Mouse (Mus musculus) lung, postnatal 36 days (tissue): ENCODE results near the gene Fam174b.

Experiments used
- DNase-seq: peaks from one replicate; pipeline ENCODE4 v3.0.0; 2022; ENCODE audit warnings: mixed read lengths

Fam174b gene

DNA sequence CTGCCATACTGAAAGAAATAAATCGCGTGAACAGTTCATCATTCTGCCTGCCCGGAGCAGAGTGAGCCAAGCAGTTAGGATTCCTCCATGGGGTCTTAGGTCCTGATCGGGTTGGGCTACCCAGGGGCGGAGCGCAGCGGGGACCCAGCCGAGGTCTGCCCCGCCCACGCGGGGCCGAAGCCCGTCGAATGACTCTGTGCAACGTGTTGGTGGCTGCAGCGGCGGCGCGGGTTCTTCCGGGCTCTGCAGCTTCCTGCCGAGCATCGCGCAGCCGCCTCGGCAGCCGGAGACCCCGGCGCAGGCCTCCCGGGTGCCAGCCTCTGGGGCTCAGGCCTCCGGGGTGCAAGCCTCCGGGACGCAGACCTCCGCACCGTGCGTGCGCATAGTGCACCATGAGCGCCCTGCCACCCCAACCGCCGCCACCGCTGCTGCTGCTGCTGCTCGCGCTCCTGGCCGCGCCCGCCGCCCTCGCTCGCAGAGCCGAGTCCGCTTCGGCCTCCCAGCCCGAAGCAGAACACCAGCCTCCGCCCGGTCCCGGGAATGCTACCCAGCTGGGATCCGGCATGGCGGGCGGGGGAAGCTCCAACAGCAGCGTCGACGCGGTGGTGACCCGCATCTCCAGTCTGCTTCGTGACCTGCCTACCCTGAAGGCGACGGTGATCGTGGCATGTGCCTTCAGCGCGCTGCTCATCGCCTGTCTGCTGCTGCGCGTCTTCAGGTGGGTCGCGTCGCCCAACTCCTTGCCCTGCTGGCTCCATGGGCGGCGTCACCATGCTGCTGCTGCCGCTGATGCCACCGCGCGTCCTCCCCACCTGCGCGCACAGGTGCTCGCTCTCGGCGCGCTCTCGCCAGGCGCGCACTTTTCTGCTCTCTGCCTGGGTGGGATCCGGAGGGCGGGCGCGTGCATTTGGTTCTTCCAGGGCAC, at the start of gene Fam174b:
TSS of gene Fam174b (plus strand) at position 192 of the 925 bp plus-strand sequence.
- peak; percentile 78 for DNase-seq

DNA sequence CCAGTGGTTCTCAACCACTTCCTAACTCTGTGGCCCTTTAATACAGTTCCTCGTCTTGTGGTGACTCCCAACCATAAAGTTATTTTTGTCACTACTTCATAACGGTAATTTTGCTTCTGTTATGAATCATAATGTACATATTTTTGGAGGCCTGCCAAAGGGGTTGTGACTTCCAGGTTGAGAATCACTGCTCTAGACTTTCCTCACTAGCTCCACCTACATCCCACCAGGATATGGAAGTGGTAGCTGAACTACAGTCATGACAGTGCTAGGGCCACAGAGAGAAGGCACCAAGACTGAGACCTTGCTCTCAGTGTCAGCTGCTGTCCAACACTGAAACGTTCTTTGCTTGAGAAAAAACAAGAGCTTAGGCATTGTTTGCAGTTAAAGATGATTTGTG, 43.0 kb upstream of the Fam174b start:
- DNase-seq: no peak

DNA sequence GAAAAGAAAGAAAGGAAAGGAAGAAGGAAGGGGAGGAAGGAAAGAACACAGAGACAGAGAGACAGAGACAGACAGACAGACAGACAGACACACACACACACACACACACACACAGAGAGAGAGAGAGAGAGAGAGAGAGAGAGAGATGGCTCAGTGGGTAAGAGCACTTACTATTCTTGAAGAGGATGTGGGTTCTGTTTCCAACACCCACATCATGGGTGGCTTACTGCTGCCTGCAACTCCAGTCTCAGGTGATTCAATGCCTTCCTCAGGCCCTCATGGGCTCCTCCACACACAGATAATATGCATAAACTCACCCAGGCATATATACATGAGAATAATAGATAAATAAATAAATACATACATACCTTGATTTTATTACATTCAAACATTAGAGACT, 35.8 kb upstream of the Fam174b start:
- DNase-seq: no peak

GRCm38 (mm10) chr7:73713506-73713905, 26.6 kb upstream of the Fam174b start:
- no peak for DNase-seq

GRCm38 (mm10) chr7:73715928-73716749, 24.0 kb upstream of the Fam174b start:
- peak; percentile 67 for DNase-seq

- no peak for DNase-seq
Observed at GRCm38 (mm10) chr7:73716841-73717240, 23.3 kb upstream of the Fam174b start.

DNA sequence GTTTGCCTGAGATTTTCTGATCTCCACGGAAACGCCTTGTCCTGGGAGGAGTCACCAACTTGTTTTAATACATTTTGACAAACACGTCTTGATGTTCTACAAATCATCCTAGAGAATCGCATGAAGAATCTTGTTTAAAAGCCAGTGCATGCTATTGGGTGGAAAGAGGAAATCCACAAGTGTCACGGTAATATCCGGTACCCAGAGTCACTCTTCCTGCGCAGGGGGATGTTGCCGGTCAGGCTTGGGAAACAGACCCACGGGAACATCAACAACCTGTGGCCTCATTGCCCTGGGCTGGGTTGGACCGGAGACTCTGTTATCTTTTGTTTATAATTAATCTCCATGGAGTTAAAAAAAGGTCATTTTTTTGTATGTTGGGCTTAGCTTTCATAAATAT, 22.1 kb upstream of the Fam174b start:
- DNase-seq: peak; percentile 80

GRCm38 (mm10) chr7:73718497-73719007, 21.6 kb upstream of the Fam174b start:
- no peak for DNase-seq

DNA sequence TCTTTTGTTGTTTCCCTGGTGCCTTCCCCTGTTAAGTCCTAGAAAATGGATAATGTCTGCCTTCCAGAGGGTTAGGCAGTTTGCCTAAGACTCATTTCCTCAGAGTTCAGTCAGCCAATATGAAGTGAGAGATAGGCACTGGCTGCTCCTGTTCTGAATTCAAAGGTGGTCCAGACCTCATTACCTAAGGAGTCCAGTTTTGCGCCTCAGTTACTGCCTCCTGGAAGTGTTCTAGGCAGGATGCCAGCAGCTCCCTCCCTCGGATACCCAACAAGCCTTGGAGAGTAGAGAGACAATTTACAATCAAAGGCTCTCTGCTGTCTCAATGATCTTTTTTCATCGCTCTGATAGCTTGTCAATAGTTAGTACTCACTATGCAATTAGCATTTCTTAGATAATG, 19.1 kb upstream of the Fam174b start:
- peak; percentile 50 for DNase-seq

GRCm38 (mm10) chr7:73721764-73722163, 18.3 kb upstream of the Fam174b start:
- DNase-seq: no peak

DNA sequence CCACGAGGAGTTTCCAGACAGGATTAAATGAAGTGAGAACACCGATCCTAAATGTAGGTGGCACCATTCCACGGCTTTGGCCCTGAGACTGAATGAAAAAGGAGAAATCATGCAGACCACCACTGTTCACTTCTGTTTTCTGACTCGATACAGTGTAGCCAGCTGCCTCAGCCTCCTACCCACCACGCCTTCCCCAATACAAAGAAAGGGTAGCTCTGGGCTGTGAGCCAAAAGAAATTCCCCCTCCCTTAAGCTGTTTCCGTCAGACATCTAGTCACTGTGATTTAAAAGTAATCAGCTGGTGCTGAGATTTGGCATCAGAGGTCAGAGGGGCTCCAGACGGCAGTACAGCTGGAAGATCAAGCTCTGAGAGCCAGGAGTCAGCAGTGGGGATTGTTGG, 10.2 kb upstream of the Fam174b start:
- DNase-seq: no peak

DNA sequence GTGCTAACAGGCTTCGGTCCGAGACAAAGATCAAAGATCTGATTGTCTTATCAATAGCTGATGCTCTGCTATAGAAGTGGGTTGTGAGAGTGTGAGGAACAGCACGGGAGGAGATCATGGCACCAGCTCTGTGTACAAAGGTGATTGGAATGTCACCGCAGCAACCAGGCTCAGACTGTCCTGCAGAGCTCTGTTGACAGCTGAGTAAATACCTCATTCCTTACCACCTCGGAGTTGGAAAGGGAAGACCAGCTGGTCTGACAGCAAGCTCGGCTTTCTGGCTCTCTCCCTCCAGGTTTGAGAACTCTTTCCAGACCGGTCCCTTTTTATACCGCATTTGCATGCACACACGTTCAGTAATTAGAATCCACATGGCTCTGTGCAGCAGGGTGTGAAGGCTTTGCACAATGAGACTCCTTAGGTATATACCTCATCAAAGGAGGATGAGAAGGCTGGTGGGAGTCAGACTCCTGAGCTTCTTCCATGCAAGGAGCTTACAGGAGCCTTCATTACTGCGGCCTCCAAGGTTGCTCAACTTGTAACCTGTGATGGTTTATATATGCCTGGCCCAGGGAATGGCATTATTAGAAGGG, 9.6 kb upstream of the Fam174b start:
- DNase-seq: no peak

DNA sequence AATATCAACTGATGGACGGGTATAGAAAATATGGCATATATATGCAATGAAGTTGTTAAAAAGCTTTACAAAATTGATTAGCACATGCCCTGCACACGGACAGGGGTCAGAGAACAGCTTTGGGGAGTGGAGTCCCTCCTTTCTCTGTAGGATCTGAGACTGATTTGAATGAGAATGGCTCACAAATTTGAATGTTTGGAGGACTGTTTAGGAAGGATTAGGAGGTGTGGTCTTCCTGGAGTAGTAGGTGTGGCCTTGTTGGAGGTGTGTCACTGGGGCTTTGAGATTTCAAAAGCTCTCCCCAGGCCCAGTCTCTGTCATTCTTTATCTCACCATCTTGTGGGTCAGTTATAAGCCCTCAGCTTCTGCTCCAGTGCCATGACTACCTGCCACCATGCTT, 4.1 kb upstream of the Fam174b start:
- no peak for DNase-seq

DNA sequence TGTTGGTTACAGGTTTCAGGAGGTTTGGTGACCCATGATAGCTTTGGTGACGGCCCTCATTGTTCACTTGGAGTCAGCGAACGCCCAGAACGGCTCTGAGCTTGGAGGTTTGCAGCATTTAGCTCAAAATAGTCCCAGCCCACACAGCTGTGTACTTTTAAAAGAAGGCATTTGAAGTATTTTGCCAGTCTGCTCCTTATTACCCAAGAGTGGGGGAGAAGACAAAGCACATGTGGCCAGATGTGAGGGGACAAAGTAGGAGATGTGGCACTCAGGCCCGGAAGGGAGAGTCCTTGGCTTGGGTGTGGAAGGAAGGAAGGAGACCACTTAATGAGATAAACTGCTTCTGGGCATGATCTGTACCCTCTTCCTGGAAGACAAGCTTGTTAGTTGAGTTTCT, 1.3 kb downstream of the Fam174b start:
- peak; percentile 50 for DNase-seq

GRCm38 (mm10) chr7:73741841-73742240, 1.7 kb downstream of the Fam174b start:
- DNase-seq: peak; percentile 18

- peak; percentile 67 for DNase-seq
Observed at GRCm38 (mm10) chr7:73743144-73743543, 3.0 kb downstream of the Fam174b start.

- no peak for DNase-seq
Observed at GRCm38 (mm10) chr7:73743831-73744370, 3.8 kb downstream of the Fam174b start.

- peak; percentile 73 for DNase-seq
Observed at GRCm38 (mm10) chr7:73745903-73746302, 5.8 kb downstream of the Fam174b start.

DNA sequence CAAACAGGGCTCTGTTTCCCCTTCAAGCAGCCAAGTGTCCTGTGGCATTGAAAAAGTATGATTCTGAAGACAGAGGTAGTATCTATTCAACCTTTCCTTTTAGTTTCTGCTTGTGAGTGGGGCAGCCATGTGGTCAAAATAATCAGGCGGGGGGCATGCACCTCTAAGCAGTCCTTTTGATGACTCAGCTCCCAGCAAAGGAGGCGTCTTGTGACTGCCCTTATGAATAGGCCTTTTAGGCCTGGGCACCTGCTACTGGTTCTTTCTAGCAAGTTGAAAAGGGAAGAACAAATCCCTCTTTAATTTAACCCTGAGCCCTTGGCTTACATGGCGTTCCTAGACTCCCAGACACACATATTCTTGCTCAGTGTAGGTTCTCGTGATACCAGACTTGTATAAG, 6.7 kb downstream of the Fam174b start:
- no peak for DNase-seq

DNA sequence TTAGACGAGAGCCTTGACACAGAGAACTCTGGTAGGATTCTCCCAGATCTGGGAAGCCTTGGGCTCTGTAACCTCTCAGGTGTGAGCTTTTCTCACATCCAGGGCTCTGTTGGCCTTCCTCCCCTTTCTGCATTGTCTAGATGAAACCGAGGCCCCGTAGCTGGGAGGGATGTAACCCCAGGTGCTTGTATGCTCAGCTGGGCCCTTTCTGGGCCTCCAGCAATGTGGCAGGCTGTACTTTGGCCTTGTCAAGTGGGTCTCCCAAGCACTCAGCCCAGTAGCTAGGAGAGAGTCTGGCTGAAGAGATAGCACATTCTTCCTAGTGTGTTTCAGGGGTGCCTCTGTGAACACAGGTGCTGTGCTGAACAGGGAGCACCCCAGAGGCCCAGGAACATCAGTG, 7.4 kb downstream of the Fam174b start:
- no peak for DNase-seq

DNA sequence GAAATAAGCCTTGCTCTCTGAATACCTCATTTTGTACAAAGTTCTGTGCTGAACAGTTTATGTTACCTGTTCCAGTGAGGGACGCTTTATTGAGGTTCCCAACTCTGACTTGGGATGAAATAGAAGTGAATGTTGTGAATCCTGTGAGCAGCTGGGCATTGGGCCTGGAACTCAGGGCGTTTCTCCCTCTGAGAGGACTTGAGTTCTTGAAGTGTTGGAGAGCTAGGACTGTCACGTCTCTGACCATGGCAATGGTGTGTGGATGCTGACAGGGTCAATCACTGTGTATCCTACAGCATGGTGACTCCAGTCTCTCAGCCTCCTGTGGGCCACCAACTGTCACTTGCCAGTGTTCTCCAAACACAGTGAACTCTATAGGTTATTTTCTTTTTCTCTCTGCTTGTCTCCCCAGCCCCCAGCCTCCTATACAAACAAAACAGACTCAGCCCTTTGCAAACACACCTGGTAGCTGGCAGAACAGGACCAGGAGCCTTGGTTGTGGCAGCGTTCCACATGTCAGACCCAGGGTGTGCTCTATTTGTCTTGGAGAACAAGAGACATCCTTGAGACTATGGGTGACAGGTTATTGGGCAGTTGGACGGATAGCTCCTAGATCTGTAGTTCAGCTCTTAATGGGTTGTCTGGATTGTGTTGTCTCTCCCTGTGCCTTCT, 8.5 kb downstream of the Fam174b start:
- peak; percentile 74 for DNase-seq

GRCm38 (mm10) chr7:73749339-73749738, 9.2 kb downstream of the Fam174b start:
- no peak for DNase-seq
